Mouse (Mus musculus): ENCODE data around the gene Gm49396.

- TF ChIP-seq POLR2A (IDR thresholded peaks at IDR 0.05; ENCODE audit: insufficient read depth, low read depth, low read length): no peak
- no peak for TF ChIP-seq CTCF (IDR thresholded peaks at IDR 0.05; ENCODE audit: insufficient read depth, low read depth, low read length)
Observed at GRCm38 (mm10) chr7:30610043-30610442, 46.9 kb downstream of the Gm49396 start.

All from olfactory bulb, adult 2 months (tissue).